Mouse (Mus musculus) forebrain, embryonic 10.5 days (tissue): ENCODE measurements around the gene Igf1. TPM values are rescaled to one million over a fixed set of nuclear protein-coding genes. Genes with fewer than 3 reads are reported as not detected.

ENCODE experiments used
- DNase-seq: peaks from one replicate; pipeline ENCODE4 v3.0.0-alpha.2; 2017; ENCODE audit warnings: low spot score; ENCODE audit errors: extremely low spot score
- H3K27ac ChIP-seq: fragments of 300-500 bp; sonication (generic); 2 replicates; pipeline ENCODE4 v1.5.1; 2016; ENCODE audit warnings: mild to moderate bottlenecking
- H3K27me3 ChIP-seq: fragments of 300-500 bp; sonication (generic); 2 replicates; pipeline ENCODE4 v1.6.1; 2016; ENCODE audit warnings: mild to moderate bottlenecking; ENCODE audit not compliant: poor library complexity, severe bottlenecking
- H3K36me3 ChIP-seq: fragments of 300-500 bp; sonication (generic); replicated peaks from 2 replicates; pipeline ENCODE4 v1.6.1; 2016; ENCODE audit warnings: mild to moderate bottlenecking, moderate library complexity
- H3K4me1 ChIP-seq: fragments of 300-500 bp; sonication (generic); 2 replicates; pipeline ENCODE4 v1.6.1; 2016
- H3K4me3 ChIP-seq: fragments of 300-500 bp; sonication (generic); 2 replicates; pipeline ENCODE4 v1.5.1; 2016; ENCODE audit warnings: mild to moderate bottlenecking, moderate library complexity
- H3K9me3 ChIP-seq: fragments of 300-500 bp; sonication (generic); 2 replicates; pipeline ENCODE4 v1.6.1; 2016; ENCODE audit warnings: mild to moderate bottlenecking, moderate library complexity
- WGBS: fragments of 180-500 bp; shearing (Covaris S2); methylation state at CpG from one replicate; pipeline ENCODE4 v1.1.7; 2016; 5-methylcytosine and 5-hydroxymethylcytosine counted together
- polyA plus RNA-seq: library from polyadenylated mRNA; unstranded; fragments of >200 nt; fragmentation: Nextera tagmentation; extraction: Ambion mirVana; gene quantifications from 2 replicates; pipeline ENCODE4 v1.2.1, GENCODE M21; 2016

Igf1 gene
- polyA plus RNA-seq, 1 experiment from 2014 or later: 30.0 TPM

DNA sequence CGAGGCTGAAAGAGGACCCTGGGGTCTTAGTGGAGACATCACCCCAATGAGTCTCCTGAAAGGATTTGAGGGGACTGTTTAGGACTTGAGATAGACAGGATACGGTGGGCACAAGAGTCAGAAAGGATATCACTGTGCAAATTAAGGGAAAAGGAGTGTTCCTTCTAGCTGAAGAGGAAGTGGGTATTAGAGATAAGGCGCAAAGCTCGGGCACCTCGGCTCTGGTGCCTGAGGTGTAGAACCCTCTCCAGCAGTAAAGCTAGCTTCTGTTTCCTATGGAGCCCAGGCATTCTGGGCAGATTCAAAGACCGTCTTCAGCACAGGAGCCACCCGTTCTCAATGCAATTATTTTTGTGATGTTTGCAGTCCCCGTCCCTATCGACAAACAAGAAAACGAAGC is 56.9 kb downstream of the Igf1 start:
- H3K4me3 ChIP-seq: no peak overlapping the region
- WGBS: 89% methylated on average over 10 of the region's 10 CpGs

DNA sequence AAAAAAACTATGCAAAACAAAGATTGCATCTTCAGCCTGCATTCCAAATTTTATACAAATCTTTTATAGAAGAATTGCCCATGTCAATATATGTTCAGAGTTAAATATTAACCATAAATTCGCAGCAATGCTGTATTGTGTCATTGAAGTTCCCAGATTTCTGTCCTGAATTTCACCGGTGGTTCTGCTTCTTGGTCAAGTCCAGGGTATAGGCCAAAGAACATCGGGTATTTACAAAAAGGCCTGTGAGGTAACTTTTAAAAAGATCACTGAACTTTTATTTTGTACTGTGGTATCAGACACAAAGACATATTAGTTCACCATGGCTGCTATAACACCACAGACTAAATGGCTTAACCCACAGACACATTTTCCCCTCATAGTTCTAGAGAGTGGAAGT is 57.7 kb downstream of the Igf1 start:
- H3K4me1 ChIP-seq: no peaks in the 10 kb centered on the region
- H3K27me3 ChIP-seq: no peaks in the 10 kb centered on the region
- no peak overlapping the region for H3K27ac ChIP-seq
- no peaks in the 10 kb centered on the region for H3K9me3 ChIP-seq
- DNase-seq: no peak
- H3K36me3 ChIP-seq: no peaks in the 10 kb centered on the region
- no peak overlapping the region for H3K4me3 ChIP-seq
- WGBS: 90% methylated on average over 3 of the region's 3 CpGs

More for the DNA sequence above, 56.9 kb downstream of the Igf1 start:
- no peak for DNase-seq
- no peaks in the 10 kb centered on the region for H3K9me3 ChIP-seq
- H3K27me3 ChIP-seq: no peaks in the 10 kb centered on the region
- H3K4me1 ChIP-seq: no peaks in the 10 kb centered on the region
- H3K27ac ChIP-seq: no peak overlapping the region
- H3K36me3 ChIP-seq: no peaks in the 10 kb centered on the region

DNA sequence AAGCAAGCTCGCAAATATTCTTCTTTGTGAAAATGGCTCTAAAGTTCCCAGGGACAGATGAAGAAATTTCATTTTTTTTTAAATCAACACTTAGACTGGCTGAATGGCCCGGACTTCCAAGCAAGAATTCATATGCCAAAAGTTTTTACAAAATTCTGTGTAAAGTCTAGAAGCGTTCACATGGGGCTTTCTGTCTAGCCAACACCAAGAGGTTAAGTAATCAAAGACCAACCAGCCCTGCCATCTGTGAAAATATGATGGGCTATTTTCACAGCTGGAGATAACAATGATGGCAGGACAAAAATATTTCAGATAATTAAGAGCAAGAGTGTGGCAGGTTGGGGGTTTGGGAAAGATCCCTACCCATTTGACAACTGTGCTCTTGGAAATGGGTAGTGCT is 64.2 kb downstream of the Igf1 start:
- 88% methylated on average over 3 of the region's 3 CpGs for WGBS
- H3K27me3 ChIP-seq: no peaks in the 10 kb centered on the region
- DNase-seq: no peak
- peaks cover 9% of the 10 kb centered on the region for H3K4me1 ChIP-seq
- H3K36me3 ChIP-seq: no peaks in the 10 kb centered on the region
- no peaks in the 10 kb centered on the region for H3K9me3 ChIP-seq
- no peak overlapping the region for H3K4me3 ChIP-seq
- no peak overlapping the region for H3K27ac ChIP-seq

- Histone ChIP-seq H3K27me3 (no peaks in the 10 kb centered on the region), H3K36me3 (no peaks in the 10 kb centered on the region), H3K4me3 (no peak overlapping the region), H3K27ac (0 out of 2 replicates have a peak overlapping the region, but pooled peaks have one; percentile 51), H3K9me3 (no peaks in the 10 kb centered on the region), H3K4me1 (peaks cover 14% of the 10 kb centered on the region)
- no peak for DNase-seq
- 44% methylated on average over 8 of the region's 8 CpGs for WGBS
Measured at GRCm38 (mm10) chr10:87926564-87926963, 68.5 kb downstream of the Igf1 start.

DNA sequence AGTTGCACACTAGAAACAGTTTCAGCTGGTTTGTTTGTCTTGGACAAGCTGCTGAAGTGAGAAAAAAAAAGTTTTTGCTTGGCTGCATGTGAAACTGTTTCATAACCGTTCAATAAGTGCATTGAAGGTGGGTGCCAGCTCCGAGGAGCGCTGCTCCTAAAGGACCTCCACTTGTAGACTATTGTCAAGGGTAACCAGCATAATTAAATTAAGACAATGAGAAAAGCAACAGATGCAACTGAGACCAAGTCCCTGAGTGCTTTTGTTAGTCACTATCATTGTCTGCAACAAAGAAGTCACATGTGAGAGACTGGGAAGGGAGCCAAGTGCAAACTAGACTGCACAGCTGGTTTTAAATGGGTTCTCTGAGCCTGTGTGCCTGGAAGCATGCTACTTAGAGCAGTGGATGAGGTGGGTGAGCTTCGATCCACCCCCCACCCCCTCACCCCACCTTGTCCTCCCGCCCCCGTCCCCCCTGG is 69.1 kb downstream of the Igf1 start:
- Histone ChIP-seq H3K27ac (peak overlapping the region; percentile 51; the same call in 1 of the 2 replicates), H3K27me3 (no peaks in the 10 kb centered on the region), H3K36me3 (no peaks in the 10 kb centered on the region), H3K4me1 (peaks cover 14% of the 10 kb centered on the region), H3K9me3 (no peaks in the 10 kb centered on the region), H3K4me3 (no peak overlapping the region)
- WGBS: 33% methylated on average over 6 of the region's 6 CpGs
- DNase-seq: no peak

GRCm38 (mm10) chr10:87948192-87948591 is 90.1 kb downstream of the Igf1 start:
- no peaks in the 10 kb centered on the region for H3K27me3 ChIP-seq
- DNase-seq: no peak
- 61% methylated on average over 4 of the region's 4 CpGs for WGBS
- H3K4me3 ChIP-seq: no peak overlapping the region
- peaks cover 5% of the 10 kb centered on the region; the same call in 1 of the 2 replicates for H3K4me1 ChIP-seq
- H3K9me3 ChIP-seq: no peaks in the 10 kb centered on the region
- H3K36me3 ChIP-seq: no peaks in the 10 kb centered on the region
- no peak overlapping the region for H3K27ac ChIP-seq

- no peak for DNase-seq
- Histone ChIP-seq H3K4me3 (no peak overlapping the region), H3K4me1 (no peaks in the 10 kb centered on the region), H3K36me3 (no peaks in the 10 kb centered on the region), H3K9me3 (no peaks in the 10 kb centered on the region), H3K27me3 (no peaks in the 10 kb centered on the region), H3K27ac (no peak overlapping the region)
- 72% methylated on average over 6 of the region's 6 CpGs for WGBS
Measured at GRCm38 (mm10) chr10:87971536-87971935, 113.5 kb downstream of the Igf1 start.

DNA sequence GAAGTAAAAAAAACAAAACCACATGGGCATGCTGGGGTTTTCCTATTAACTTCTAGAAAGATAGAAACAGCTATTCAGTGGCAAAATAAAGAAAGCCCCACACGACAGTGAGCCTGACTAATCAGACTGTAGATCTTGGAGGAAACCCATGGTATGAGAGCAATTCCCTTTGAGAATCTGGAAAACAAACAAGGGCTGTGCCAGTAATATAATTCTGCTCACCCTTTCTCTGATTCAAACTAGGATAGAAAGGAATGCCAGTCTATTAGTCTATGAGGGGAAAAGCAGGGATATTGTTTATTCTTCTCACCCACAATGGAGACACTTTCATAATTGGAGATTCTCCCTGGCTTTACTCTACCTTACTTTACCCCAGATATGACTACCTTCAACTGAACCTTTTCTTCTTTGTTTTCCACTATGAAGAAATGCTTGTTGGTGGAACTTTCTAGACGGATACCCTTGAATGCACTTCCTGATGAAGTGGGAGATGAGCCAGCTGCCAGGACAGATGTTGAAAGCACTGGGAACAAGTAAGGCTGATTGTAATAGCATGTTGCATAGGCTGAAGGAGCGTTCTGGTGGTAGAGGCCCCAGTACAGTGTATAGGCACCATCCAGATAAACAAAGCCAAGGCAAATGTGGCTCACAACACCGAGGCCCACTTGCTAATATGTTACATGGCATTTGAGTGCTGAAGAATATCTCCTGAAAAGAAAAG is 116.0 kb downstream of the Igf1 start:
- WGBS: 82% methylated on average over 4 of the region's 4 CpGs

GRCm38 (mm10) chr10:87985375-87985774 is 127.3 kb downstream of the Igf1 start:
- no peak overlapping the region for H3K27ac ChIP-seq
- 71% methylated on average over 5 of the region's 5 CpGs for WGBS
- H3K4me3 ChIP-seq: no peak overlapping the region
- H3K4me1 ChIP-seq: peaks cover 7% of the 10 kb centered on the region; the same call in 1 of the 2 replicates
- no peaks in the 10 kb centered on the region for H3K9me3 ChIP-seq
- no peak for DNase-seq
- H3K36me3 ChIP-seq: no peaks in the 10 kb centered on the region
- no peaks in the 10 kb centered on the region for H3K27me3 ChIP-seq

More for the DNA sequence above, 116.0 kb downstream of the Igf1 start:
- H3K27ac ChIP-seq: no peak overlapping the region
- no peaks in the 10 kb centered on the region for H3K36me3 ChIP-seq
- no peak overlapping the region for H3K4me3 ChIP-seq
- no peak for DNase-seq
- H3K9me3 ChIP-seq: no peaks in the 10 kb centered on the region
- no peaks in the 10 kb centered on the region for H3K4me1 ChIP-seq
- no peaks in the 10 kb centered on the region for H3K27me3 ChIP-seq

DNA sequence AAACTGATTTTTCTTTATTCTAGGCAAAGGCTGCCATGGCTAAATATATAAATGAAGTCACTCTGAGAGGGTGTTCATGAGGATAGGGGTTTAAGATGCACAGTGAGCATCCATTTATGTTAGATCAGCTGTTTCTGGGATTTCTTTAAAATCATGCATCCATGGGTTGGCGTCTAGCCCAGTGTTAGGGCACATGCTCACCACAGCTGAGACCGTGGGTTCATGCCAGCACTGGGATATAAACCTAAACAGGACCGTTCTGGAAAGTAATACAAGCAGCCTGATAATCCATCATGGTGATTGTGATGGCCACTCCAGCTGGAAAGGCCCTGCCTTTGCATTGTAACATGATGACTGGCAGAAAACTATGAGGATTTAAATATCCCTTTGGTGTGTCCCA is 128.1 kb downstream of the Igf1 start:
- Histone ChIP-seq H3K4me1 (peaks cover 7% of the 10 kb centered on the region; the same call in 1 of the 2 replicates), H3K27ac (no peak overlapping the region), H3K9me3 (no peaks in the 10 kb centered on the region), H3K27me3 (no peaks in the 10 kb centered on the region), H3K4me3 (no peak overlapping the region), H3K36me3 (no peaks in the 10 kb centered on the region)
- 88% methylated on average over 3 of the region's 3 CpGs for WGBS
- DNase-seq: no peak

Other genes starting within 250 kb of the Igf1 start
- gene Pmch, start 232.8 kb downstream of the Igf1 start, polyA plus RNA-seq: 0.38 and 0.83 TPM in 2 replicates